Mouse (Mus musculus) lung, adult 2 months (tissue): ENCODE results near the gene Fcor. TPM values are rescaled to one million over a fixed set of nuclear protein-coding genes. Genes with fewer than 3 reads are reported as not detected.

Experiments used
- DNase-seq: peaks from one replicate; pipeline ENCODE4 v3.0.0; 2022
- H3K4me1 ChIP-seq: fragments of 200-500 bp; 2 replicates; pipeline ENCODE4 v1.6.1; 2011; ENCODE audit warnings: low read length; ENCODE audit not compliant: control insufficient read depth, insufficient read depth
- H3K4me3 ChIP-seq: fragments of 200-500 bp; replicated peaks from 2 replicates; pipeline ENCODE3; 2011; ENCODE audit warnings: low read depth, mild to moderate bottlenecking, control low read depth, low read length; ENCODE audit errors: extremely low read depth
- CTCF ChIP-seq: fragments of 200-500 bp; IDR thresholded peaks from 2 replicates; pipeline ENCODE4 v1.5.1; 2011; ENCODE audit warnings: mild to moderate bottlenecking, low read length, control low read depth; ENCODE audit not compliant: insufficient read depth
- POLR2A ChIP-seq: fragments of 200-500 bp; IDR thresholded peaks from 2 replicates; pipeline ENCODE4 v1.6.1; 2011; ENCODE audit warnings: low read depth, mild to moderate bottlenecking, control low read depth, low read length, borderline replicate concordance; ENCODE audit errors: extremely low read depth
- WGBS: fragments of 180-500 bp; shearing (Covaris S2); methylation state at CpG from one replicate; pipeline ENCODE4 v1.1.7; 2018; 5-methylcytosine and 5-hydroxymethylcytosine counted together
- polyA plus RNA-seq: library from polyadenylated mRNA; depleted of rRNA; stranded (reverse); fragments of >200 nt; gene quantifications from 2 replicates; pipeline ENCODE4 v1.2.3, GENCODE M21; 2012

The Fcor gene
- polyA plus RNA-seq, 1 experiment, result 6.5 TPM

GRCm38 (mm10) chr8:3652845-3653244 is 19.3 kb downstream of the Fcor start:
- no peaks in the 10 kb centered on the region for H3K4me1 ChIP-seq
- TF ChIP-seq CTCF (no peak), POLR2A (no peak)
- 56% methylated on average over 3 of the region's 3 CpGs for WGBS
- no peak for DNase-seq
- H3K4me3 ChIP-seq, result no peak overlapping the region

GRCm38 (mm10) chr8:3648990-3649389 is 23.2 kb downstream of the Fcor start:
- Histone ChIP-seq H3K4me3 (no peak overlapping the region), H3K4me1 (no peaks in the 10 kb centered on the region)
- no peak for DNase-seq
- TF ChIP-seq POLR2A (no peak), CTCF (no peak)
- WGBS, result 29% methylated on average over 1 of the region's 1 CpGs

- Histone ChIP-seq H3K4me3 (no peak overlapping the region), H3K4me1 (no peaks in the 10 kb centered on the region)
- WGBS, result 55% methylated on average over 2 of the region's 2 CpGs
- no peak for DNase-seq
- TF ChIP-seq CTCF, result no peak
- TF ChIP-seq POLR2A, result no peak
Observed at GRCm38 (mm10) chr8:3648268-3648667, 23.9 kb downstream of the Fcor start.

- WGBS, result 66% methylated on average over 4 of the region's 4 CpGs
- H3K4me3 ChIP-seq, result no peak overlapping the region
- TF ChIP-seq CTCF (no peak), POLR2A (no peak)
- H3K4me1 ChIP-seq, result no peaks in the 10 kb centered on the region
- DNase-seq, result no peak
Observed at GRCm38 (mm10) chr8:3647561-3647960, 24.6 kb downstream of the Fcor start.

GRCm38 (mm10) chr8:3646824-3647531 is 25.2 kb downstream of the Fcor start:
- H3K4me1 ChIP-seq, result no peaks in the 10 kb centered on the region
- DNase-seq, result no peak
- WGBS, result 70% methylated on average over 6 of the region's 6 CpGs

GRCm38 (mm10) chr8:3645804-3646203 is 26.4 kb downstream of the Fcor start:
- Histone ChIP-seq H3K4me1 (no peaks in the 10 kb centered on the region), H3K4me3 (no peak overlapping the region)
- DNase-seq, result peak; percentile 58
- TF ChIP-seq POLR2A (no peak), CTCF (peak; percentile 36; the same call in 1 of the 2 replicates)
- WGBS, result 18% methylated on average over 5 of the region's 5 CpGs

More at GRCm38 (mm10) chr8:3646824-3647531, 25.2 kb downstream of the Fcor start:
- H3K4me3 ChIP-seq, result no peak overlapping the region
- no peak for TF ChIP-seq CTCF
- no peak for TF ChIP-seq POLR2A

GRCm38 (mm10) chr8:3631478-3631875 is 40.7 kb downstream of the Fcor start:
- Histone ChIP-seq H3K4me1 (no peaks in the 10 kb centered on the region), H3K4me3 (peak overlapping the region; percentile 81)
- TF ChIP-seq CTCF (no peak), POLR2A (no peak)
- peak; percentile 24 for DNase-seq
- WGBS, result 9% methylated on average over 8 of the region's 8 CpGs

- no peaks in the 10 kb centered on the region for H3K4me1 ChIP-seq
- peak within 1 kb of the TSS; percentile 81 for H3K4me3 ChIP-seq
- peak; percentile 79 for DNase-seq
- 5% methylated on average over 47 of the region's 47 CpGs for WGBS
- TF ChIP-seq POLR2A, result peak; percentile 64; the same call in 1 of the 2 replicates
- TF ChIP-seq CTCF, result no peak
Observed at GRCm38 (mm10) chr8:3630647-3631477, 41.3 kb downstream of the Fcor start, which contains the start of gene Stxbp2. Gene Stxbp2, plus strand, starts transcription at chr8:3630955.

- 28% methylated on average over 5 of the region's 5 CpGs for WGBS
- Histone ChIP-seq H3K4me3 (no peak overlapping the region), H3K4me1 (no peaks in the 10 kb centered on the region)
- DNase-seq, result no peak
- TF ChIP-seq CTCF (no peak), POLR2A (no peak)
Observed at GRCm38 (mm10) chr8:3628014-3628413, 44.1 kb downstream of the Fcor start.

GRCm38 (mm10) chr8:3626971-3627370 is 45.2 kb downstream of the Fcor start:
- no peak for TF ChIP-seq POLR2A
- TF ChIP-seq CTCF, result no peak
- Histone ChIP-seq H3K4me1 (no peaks in the 10 kb centered on the region), H3K4me3 (no peak overlapping the region)
- WGBS, result 31% methylated on average over 5 of the region's 5 CpGs
- DNase-seq, result no peak
